Mouse (Mus musculus): ENCODE results near the gene Arrdc1. TPM values are rescaled to one million over a fixed set of nuclear protein-coding genes. Genes with fewer than 3 reads are reported as not detected.

The Arrdc1 gene
- total RNA-seq (2023), result 90.2 and 103 TPM in 2 replicates

GRCm38 (mm10) chr2:24935057-24935796, at the start of gene Arrdc1:
Arrdc1 (minus strand) TSS chr2:24935252.

GRCm38 (mm10) chr2:24975704-24976297, 40.7 kb upstream of the Arrdc1 start, which contains the start of gene Pnpla7:
Pnpla7 (plus strand) TSS chr2:24976033.

GRCm38 (mm10) chr2:24974906-24975703, 40.1 kb upstream of the Arrdc1 start, which contains the start of gene Mrpl41:
Mrpl41 (minus strand) TSS chr2:24975098.

GRCm38 (mm10) chr2:24962304-24963000, 27.4 kb upstream of the Arrdc1 start, which contains the start of gene Dph7:
Dph7 (plus strand) TSS chr2:24962400.

GRCm38 (mm10) chr2:24949421-24950188, 14.6 kb upstream of the Arrdc1 start, which contains the start of gene Zmynd19:
Zmynd19 (plus strand) TSS chr2:24949792.

GRCm38 (mm10) chr2:24918930-24919838, 15.9 kb downstream of the Arrdc1 start, which contains the start of gene Ehmt1:
Ehmt1 (minus strand) TSS chr2:24919614.

Other genes starting within 250 kb of the Arrdc1 start
- gene Cacna1b, start 172.1 kb downstream of the Arrdc1 start, total RNA-seq (2023), result 0.36 and 1.8 TPM in 2 replicates
- 45.4 and 58.3 TPM in 2 replicates for gene Ehmt1, start 15.6 kb downstream of the Arrdc1 start, total RNA-seq (2023)
- gene Zmynd19, start 14.5 kb upstream of the Arrdc1 start, total RNA-seq (2023), result 5.5 and 8.7 TPM in 2 replicates
- 2.2 and 2.9 TPM in 2 replicates for gene Dph7, start 27.1 kb upstream of the Arrdc1 start, total RNA-seq (2023)
- 22.6 and 25.4 TPM in 2 replicates for gene Mrpl41, start 39.8 kb upstream of the Arrdc1 start, total RNA-seq (2023)
- 177 and 296 TPM in 2 replicates for gene Pnpla7, start 40.8 kb upstream of the Arrdc1 start, total RNA-seq (2023)
- 13.3 and 21.1 TPM in 2 replicates for gene Nsmf, start 119.1 kb upstream of the Arrdc1 start, total RNA-seq (2023)
- gene Entpd8, start 145.1 kb upstream of the Arrdc1 start, total RNA-seq (2023), result not detected in 2 replicates
- not detected in 2 replicates for gene Noxa1, start 159.9 kb upstream of the Arrdc1 start, total RNA-seq (2023)
- gene Nrarp, start 245.5 kb upstream of the Arrdc1 start, total RNA-seq (2023), result 0.47 and 0.79 TPM in 2 replicates